Mouse (Mus musculus) c-Kit-positive CD71-negative TER-119-negative erythroid progenitor cells, embryonic 14.5 days (primary cell): Measurements from ENCODE around the gene Tpst1.

Experiments used
- DNase-seq: peaks from one replicate; pipeline ENCODE4 v3.0.0-alpha.2; 2013; ENCODE audit warnings: low read depth

Tpst1 gene

DNA sequence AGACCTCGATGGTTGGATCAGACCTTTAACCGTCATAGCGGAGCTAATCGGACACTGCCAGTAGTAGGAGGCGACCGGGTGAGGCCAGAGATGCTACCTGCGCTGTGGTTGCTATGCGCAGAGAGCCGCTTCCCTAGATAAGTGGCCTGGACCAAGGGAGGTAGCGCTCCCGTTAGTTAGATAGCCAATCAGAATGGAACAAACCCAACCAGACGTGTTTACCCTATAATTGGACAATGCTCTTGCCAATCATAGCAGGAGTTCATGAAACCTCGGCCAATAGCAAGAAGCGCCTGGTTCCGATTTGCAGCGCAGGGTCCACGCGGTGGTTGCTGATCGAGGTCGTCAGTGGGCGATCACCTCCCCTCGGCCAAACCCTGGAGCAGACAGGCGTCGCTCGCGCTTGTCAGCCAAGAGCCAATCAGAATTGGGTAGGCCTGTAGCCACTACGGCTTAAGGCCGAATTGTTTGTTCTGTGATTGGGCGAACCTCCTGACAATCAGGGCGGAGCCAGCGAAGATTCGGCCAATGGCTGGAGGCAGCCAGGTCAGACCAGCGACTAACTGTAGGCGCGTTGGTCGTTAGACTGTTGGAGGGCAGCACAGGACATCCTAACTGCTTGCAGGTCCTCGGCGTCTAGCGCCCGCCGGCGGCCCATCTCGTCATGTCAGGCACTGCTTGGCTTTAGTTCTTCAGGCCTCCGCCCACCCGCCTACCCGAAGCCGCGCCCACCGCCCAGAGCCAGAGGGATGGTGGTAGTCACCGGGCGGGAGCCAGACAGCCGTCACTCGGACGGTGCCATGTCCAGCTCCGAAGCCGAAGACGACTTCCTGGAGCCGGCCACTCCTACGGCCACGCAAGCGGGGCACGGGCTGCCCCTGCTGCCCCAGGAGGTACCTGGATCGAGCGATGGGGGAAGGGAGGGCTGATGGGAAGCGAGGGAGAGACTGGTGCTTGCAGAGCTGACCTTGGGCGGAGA is 71.5 kb downstream of the Tpst1 start, which contains the start of gene Kctd7:
Gene Kctd7, plus strand, starts transcription at position 528 of the 979 bp plus-strand sequence.
- peak; percentile 90 for DNase-seq

DNA sequence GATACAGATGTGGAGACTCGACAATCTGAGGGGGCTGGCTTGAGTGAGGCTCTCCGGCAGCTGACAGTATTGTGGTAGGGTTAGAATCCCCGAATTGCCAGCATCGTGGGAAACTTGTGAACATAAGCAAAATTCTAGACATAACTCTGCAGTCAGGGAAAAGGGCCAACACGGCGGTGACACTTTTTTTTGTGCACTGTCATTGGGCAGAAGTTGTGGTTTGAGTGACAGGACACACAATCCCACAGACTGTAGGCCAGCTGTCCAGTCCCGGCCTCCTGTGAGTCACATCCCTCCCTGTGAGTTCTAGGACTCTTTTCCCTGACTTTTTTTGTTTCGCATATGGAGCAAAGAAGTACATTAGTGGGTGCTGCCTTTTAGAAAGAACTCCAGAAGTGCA is 72.8 kb downstream of the Tpst1 start:
- no peak for DNase-seq

DNA sequence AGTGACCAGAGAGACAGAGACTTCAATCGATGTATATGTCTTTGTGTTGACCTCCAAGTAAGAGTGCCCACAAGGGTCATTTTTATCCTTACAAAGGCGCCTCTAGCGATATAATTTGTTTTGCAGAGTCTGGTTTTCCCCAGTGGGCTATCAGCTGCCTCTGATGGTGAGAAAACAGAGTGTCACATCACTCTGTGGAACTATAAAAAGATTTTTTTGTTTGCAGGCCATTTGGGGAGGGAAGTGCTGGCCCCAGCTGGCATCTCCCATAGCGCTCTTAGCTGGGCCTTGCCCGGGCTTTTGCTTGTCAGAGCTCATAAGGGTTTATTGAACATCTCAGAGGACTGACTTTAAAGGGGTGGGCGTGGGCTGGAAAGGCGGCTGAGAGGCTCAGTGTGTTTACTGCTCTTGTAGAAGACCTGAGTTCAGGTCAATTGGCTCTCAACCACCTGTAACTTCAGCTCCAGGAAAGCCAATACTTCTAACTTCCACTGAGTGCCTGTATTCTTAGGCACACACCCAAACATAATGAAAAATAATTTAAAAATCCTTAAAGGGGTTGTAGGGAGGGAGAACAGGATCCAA is 76.7 kb downstream of the Tpst1 start:
- DNase-seq, result no peak

DNA sequence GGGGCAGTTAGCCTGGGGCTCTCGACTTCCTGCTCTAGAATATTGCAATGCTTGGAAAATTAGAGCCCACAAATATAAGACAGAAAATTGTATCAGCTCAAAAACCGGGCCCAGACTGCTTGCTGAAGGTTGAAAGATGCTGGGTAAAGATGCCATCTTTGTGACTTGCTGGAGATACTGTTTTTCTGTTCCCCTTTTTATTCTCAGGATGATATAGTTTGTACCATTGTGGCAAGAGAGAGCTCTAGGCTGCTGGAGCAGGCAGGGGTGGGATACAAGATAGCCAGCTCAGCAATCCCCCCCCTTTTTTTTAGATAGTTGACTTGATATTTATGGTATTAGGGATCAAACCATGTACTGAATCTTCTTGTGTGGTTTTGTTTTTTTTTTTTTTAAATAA is 81.2 kb downstream of the Tpst1 start:
- DNase-seq, result no peak

DNA sequence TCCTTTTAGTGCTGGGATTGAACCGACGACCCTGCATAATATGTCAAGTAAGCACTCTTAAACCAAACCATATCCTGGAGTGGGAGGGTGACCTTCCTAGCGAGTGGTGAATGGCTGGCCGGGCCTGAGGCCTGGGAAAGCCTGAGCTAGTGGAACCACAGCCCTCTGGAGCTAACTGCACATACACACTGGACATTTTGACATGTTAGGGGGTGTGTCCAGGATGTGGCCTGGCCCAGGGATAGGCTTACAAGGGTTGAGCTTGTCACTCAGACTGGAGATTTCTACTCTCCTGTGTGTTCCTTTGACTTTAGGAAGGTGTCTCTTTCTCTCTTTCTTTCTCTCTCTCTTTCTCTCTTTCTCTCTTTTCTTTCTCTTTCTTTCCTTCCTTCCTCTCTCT is 85.4 kb downstream of the Tpst1 start:
- DNase-seq, result no peak

DNA sequence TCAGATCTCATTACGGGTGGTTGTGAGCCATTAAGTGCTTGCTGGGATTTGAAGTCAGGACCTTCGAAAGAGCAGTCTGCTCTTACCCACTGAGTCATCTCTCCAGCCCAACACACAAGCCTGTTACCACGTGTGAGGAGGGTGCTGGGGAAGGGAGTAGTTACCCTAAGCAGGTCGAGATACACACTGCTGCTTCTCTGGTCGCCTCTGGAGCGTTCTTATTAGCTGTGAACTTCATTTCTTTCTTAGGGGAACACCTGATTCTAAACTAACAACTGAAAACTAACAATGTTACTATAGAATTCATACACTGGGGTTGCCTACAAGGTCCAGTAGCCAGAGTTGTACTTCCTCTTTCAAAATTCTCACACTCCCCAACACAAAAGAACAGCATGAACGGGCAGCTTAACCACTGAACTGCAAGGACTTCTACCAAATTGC is 86.7 kb downstream of the Tpst1 start:
- DNase-seq, result no peak

DNA sequence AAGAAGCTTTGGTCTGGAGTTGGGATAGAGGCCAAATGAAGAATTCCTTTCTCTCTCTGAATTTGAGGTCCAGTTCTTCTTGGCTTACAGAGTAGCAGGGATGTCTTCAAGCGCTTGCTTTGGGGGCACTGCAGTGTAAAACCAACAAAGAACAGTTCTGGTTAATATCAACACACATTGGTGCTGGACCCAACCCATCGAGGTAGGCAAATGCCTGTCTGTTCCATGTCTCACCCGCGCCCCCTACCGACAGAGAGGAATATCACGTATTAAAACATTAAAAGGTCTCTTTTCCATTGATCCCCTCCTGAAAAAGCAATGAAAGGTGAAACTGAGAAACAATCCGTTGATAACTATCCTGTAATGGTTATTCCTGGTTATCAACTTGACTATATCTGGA is 90.5 kb downstream of the Tpst1 start:
- DNase-seq, result peak; percentile 76

DNA sequence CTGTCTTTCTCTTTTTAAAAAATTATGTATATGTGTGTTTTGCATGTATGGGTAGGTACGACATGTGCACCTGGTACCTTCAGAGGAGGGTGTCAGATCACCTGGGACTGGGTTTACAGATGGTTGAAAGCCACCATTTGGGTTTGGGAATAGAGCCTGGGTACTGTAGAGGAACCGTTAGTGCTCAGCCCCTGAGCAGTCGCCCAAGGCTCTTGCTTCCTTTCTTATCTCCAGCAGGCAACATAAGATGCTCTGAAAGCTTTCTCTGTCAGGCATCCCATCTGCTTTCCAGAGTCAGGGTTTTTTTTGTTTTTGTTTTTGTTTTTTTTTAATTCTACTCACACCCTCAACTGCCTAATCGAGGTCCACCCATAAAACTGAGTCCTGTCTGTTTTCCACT is 92.1 kb downstream of the Tpst1 start:
- no peak for DNase-seq

DNA sequence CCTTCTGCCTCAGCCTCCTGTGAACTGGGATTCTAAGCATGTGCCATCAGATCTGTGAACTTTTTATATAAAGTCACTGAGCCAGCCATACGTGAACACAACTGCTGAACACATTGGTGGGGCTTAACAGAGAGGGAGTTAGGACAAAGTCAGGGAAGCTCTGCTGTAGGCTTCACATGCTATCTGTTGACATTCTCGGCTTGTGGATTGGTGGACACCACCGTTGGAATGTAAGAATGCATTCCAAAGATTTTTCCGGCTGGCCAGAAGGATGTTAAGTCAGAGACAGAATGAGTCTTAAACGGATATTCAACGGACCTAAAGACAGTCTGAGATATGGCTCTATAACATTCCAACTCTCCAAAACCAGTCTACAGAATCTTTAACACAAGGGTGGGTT is 96.0 kb downstream of the Tpst1 start:
- DNase-seq, result no peak

DNA sequence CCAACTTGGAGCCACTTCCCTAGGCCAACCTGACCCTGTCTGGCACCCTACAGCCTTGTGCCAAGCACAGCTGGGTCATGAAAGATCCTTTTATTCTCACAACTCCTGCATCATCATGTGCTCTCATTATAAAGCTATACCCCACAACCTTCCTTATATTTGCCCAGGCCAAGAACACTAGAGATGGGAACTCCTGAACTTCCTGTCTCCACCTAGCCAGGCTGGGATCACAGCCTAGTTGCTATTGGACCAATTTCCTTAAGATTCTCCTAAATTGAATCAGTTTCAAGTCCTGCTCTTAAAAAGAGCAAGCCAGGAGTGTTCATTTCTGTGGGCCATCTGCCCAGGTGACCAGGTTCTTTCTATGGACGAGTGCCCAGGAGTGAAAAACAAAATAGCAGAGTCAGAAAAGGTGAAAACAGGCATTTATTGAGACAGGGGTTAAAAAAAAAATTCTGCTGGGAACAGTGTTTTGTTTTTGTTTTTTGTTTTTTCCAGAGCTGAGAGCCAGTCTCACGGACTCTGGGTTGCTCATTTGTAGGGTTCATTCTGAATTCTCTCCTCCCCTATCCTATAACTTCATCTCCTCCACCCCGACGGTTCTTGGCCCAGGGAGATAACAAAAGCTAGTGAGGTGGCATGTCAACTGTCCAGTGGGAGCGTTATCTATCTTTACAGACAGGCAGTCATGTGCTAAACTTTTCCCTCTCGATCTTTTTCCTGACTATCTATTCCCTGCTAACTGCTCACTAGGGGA is 97.7 kb downstream of the Tpst1 start:
- DNase-seq, result no peak

DNA sequence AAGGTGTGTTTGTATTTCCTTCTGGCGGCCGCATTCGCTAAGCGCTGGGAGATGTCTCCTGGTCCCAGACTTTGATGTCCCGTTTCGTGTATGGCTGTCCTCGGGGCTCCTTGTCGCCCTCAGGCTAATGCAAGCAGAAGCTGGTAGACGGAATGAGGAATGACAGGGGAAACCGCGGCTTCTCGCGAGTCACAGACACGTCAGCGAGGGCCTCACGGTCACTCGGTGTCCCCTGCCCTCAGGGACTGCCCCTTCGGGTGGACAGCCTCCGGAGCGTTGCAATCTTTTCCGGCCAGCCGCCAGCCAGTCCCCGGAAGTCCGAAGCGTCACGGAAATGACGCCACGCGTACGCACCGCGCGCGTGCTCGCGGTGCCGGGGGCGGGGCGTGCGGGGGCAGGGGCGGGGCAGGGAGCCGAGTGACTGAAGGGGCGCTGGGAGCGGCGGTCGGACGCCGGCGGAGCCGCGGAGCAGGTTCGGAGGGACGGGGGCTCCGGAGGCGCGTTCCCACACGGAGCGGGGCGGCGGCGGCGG is 98.4 kb downstream of the Tpst1 start, which contains the start of gene Rabgef1:
Gene Rabgef1, plus strand, starts transcription at position 376 of the 532 bp plus-strand sequence.
- peak; percentile 70 for DNase-seq

DNA sequence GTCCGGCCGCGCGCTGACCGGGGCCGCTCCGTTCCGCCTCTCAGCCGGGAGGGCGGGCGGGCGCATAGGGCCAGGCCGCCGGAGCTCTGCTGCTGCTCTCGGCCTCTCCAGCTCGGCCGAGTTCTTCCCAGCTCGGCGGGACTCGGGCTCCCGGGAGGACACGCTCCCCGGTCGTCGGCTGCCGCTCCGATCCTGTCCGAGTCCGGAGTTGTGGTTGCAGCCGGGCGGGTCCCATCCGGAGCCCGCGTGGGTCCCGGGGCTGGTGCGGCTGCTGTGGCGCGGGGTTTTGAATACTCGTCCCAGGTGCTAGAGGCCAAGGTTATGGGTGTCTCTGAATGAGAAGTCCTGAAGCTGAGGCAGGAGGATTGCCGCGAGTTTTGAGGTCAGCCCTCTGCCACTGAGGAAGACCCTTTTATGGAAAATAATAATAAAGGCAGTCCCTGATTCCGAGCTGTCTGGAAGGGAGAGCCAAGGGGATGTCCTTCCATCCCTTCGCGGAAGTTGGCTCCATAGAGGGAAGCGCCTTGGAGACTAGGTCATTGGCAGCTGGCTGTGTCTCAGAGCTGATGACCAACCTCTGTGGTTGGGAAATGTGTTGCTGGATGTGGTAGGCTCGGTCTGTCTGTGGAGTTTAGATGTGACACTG is 99.0 kb downstream of the Tpst1 start:
- no peak for DNase-seq

DNA sequence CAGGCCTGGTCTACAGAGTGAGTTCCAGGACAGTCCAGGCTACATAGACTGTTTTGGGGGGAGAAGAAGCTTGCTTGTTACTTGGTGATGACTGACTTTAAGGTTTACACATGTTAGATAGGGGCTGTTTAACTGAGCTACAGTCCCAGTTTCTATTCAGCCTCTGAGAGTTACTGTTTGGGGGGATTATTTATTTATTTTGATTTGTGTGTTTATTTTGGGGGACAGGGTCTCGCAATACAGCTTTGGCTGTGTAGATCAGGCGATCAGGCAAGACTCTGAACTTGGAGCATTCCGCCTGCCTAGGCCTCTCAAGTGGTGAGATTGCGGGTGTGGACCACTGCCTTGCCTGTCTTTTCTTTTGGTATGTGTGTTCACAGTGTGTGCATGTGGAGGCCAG is 99.9 kb downstream of the Tpst1 start:
- no peak for DNase-seq

DNA sequence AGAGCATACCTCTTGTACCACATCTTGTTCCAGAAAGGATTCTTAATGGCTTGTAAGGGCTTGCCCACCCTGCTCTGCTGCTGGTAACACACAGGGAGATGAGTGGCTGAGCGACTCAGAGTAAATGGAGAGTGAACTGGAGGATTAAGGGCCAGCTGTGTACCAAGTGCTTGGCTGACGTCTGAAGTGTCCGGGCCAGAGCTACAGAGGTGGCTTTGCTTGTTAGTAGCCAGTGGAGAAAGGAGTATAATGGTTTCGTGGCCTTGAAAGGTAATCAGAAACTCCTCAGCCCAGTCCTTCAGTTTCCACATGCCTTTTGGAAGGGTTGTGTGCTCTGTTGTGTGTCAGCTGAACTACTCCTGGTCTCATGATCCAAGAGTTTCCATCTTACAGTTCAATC is 104.7 kb downstream of the Tpst1 start:
- DNase-seq, result no peak

DNA sequence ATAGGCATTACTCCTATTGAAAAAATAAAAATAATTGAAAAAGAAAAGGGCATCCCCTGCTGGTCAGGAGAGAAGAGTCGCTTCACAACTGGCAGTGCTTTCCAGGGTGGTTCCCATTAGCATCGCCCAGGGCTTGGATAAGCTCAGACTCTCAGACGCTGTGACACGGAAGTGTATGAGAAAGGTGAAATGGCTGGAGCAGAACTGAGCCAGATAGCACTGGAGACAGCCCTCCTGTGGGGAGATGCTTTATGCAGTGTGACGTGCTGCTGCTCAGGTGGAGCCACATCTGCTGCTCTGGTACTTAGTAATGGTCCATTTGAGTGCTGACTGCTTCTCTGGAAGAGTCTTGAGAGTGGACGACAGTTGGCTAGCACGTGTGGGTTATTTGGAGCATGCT is 107.2 kb downstream of the Tpst1 start:
- no peak for DNase-seq

DNA sequence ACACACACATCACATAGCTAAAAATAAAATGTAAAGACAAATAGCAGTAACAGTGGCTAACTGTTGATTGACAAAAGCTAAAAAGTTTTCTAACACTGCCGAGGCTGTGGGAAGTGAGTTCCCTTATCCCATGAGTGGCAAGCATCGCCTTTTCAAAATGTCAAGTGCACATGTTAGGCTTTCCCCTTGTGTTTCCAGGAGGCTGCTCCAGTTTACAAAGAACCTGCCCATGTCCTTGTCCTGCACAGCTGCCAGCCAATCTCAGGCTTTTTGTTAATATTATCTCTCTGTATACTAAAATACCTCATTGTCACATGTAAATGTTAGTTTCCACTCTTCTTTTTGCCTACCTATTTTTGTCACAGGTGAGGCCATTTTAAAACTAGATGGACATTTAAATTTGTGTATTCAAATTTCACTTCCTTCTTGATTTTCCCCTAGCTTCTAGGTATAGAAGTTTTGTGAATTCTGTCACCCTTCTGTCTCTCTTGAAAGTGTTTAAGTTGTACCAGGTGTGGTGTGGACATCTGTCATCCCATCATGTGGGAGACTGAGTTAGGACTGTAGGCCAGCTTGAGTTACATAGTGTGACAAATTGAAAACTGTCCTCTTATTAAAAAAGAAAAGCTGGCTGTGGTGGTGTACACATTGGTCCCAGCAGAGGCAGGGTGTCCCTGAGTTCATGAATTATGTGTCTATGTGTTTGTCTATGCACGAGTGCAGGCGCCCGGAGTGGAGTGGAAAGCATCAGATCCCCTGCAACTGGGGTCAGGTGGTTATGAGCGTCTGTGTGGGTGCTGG is 108.8 kb downstream of the Tpst1 start:
- no peak for DNase-seq

DNA sequence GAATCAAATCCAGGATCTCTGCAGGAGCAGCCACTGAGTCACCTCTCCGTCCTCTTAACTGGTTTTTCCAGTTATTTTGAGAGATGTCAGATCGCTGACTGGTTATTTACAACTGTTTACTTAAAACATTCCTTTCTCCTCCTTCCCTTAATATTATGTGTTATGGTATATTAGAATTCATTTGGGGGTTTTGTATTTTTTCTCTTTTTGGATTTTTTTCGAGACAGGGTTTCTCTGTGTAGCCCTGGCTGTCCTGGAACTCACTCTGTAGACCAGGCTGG is 109.4 kb downstream of the Tpst1 start:
- no peak for DNase-seq

DNA sequence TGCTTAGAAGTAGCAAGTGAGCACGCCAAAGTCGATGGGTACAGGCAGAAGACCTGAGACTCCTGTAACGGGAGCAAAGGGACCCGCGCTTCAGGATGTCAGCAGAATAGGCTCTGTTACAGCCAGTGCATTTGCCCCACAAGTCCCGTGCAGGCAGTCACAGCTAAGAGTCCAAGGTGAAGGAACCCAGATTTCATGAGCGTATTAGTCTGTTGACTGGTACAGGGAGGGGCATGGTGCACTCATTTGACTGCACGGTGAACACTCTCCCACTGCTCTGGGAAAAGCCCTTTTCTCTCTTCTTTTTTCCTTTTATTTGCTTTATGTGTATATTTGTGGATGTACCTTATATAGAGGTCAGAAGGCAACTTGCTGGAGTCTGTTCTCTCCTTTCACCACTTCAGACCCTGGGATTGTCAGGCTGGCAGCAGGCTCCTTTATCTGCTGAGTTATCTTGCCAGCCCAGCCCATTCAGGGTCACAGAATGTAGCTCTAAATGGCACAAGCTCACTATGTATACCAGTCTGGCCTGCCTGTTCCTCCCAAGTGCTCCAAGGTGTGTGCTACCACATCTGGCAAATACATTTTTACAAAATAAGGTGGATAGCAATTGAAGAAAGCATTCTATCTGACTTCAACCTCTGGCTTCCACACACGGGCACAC is 111.2 kb downstream of the Tpst1 start:
- no peak for DNase-seq

DNA sequence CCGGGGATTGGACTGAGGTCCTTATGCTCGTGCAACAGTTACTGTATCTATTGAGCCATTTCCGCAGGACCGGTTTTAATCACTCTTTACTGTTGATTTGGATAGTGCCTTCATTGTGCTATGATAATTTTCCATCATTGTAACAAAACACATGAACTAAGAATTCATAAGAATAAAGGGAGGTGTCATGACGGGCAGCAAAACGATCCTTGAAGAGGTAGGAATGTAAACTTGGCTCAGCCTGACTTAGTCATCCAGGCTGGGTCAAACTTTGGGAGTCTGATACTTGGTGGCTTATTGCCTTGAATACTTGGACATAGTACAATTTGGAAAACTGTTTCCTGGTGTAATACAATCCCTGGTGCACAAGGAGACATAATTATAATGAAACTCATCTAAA is 112.2 kb downstream of the Tpst1 start:
- no peak for DNase-seq
